Mouse (Mus musculus): Measurements from ENCODE around the gene Reln. TPM values are rescaled to one million over a fixed set of nuclear protein-coding genes. Genes with fewer than 3 reads are reported as not detected.
A peak's percentile ranks its signal among the peaks of the same experiment; 100 is the strongest.

Gene Reln
- polyA plus RNA-seq (2015; fragmentation: Nextera tagmentation; extraction: Ambion mirVana) = 1.9 and 2.6 TPM in 2 replicates

DNA sequence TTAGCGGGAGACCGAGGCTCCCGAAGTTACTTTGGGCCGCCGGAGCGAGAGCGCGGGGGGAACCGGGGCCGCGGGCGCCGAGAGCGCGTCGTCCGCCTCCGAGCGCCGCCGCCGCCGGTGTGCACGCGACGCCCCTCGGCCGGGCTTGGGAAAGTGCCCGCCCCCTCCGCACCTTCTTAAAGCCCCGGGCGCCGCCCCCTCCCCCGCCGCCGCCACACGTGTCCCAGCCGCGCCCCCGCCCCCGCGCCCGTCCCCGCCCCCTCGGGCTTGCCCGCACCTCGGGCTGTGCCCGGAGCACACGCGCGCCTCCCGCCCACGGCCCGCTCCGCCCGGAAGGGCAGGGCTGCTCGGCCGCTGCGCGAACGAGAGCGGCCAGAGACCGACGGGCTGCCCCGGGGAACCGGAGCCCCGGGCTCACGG lies at the start of gene Reln:
Gene Reln (minus strand): TSS at position 147 of the 420 bp plus-strand sequence.
- Histone ChIP-seq H3K4me2 (ENCODE audit: low read depth, low read length) (peak within 1 kb of the TSS; percentile 97), H3K9me3 (replicated peaks; ENCODE audit: control insufficient read depth, low read length) (no peaks in the 10 kb centered on the region), H3K27ac (ENCODE audit: low read length) (no peak within 1 kb of the TSS), H3K9ac (ENCODE audit: low read length) (peak within 1 kb of the TSS; percentile 53), H3K4me1 (ENCODE audit: control insufficient read depth, insufficient read depth, low read length) (peaks cover 8% of the 10 kb centered on the region), H3K36me3 (ENCODE audit: control insufficient read depth, insufficient read depth) (no peaks in the 10 kb centered on the region), H3K27me3 (ENCODE audit: control insufficient read depth, insufficient read depth, low read length) (peaks cover 66% of the 10 kb centered on the region), H3K4me3 (ENCODE audit: low read length) (peak within 1 kb of the TSS; percentile 63)
- WGBS = under 1% methylated on average over 38 of the region's 68 CpGs
- ATAC-seq (replicated peaks; ENCODE audit: extremely low read depth, insufficient read depth, low FRiP score) = peak; percentile 28; the same call in 1 of the 2 replicates

DNA sequence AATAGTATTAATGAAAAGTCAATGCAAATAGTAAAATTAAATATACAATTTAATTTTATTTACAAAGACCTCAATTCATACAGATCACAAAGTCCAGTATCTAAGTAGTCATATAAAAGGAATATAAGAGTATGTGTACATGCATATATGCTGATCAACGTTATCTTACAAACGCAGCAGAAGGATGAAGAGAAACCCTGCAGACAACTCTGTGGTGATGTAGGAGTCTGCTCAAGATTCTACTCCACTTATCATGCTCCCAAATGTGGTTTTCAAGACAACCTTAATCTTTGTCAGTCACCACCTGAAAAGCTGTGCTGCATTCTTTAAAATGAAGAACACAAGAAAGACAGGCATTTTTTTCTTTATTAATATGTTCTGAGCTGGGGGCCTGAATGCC lies 44.0 kb upstream of the Reln start:
- Histone ChIP-seq H3K9ac (ENCODE audit: low read length) (no peak overlapping the region), H3K4me2 (ENCODE audit: low read depth, low read length) (no peak overlapping the region), H3K4me1 (ENCODE audit: control insufficient read depth, insufficient read depth, low read length) (no peaks in the 10 kb centered on the region), H3K27ac (ENCODE audit: low read length) (no peak overlapping the region), H3K9me3 (replicated peaks; ENCODE audit: control insufficient read depth, low read length) (no peaks in the 10 kb centered on the region), H3K36me3 (ENCODE audit: control insufficient read depth, insufficient read depth) (no peaks in the 10 kb centered on the region), H3K27me3 (ENCODE audit: control insufficient read depth, insufficient read depth, low read length) (no peaks in the 10 kb centered on the region), H3K4me3 (ENCODE audit: low read length) (no peak overlapping the region)
- ATAC-seq (replicated peaks; ENCODE audit: extremely low read depth, insufficient read depth, low FRiP score) = no peak
- WGBS = 69% methylated on average over 2 of the region's 2 CpGs

DNA sequence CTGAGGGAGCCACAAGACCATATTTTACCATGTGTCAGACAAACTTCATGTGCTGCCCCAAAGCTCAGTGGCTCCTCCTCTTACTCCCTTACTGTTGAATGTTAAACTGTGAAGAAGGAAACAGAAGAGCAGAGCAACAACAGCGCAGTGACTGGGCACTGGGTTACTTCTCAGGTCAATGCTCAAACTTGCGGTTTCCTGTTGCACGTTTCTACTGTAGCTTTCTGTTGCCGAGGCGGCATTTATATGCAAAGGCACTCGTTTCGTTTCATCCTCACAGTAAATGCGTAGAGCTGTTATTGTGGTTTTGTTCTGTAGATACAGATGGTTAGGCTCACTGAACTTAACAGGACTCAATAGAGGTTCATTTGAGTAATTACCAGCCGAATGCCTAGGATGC lies 16.0 kb upstream of the Reln start:
- Histone ChIP-seq H3K27ac (ENCODE audit: low read length) (no peak overlapping the region), H3K4me1 (ENCODE audit: control insufficient read depth, insufficient read depth, low read length) (no peaks in the 10 kb centered on the region), H3K4me3 (ENCODE audit: low read length) (no peak overlapping the region), H3K36me3 (ENCODE audit: control insufficient read depth, insufficient read depth) (no peaks in the 10 kb centered on the region), H3K4me2 (ENCODE audit: low read depth, low read length) (no peak overlapping the region), H3K9ac (ENCODE audit: low read length) (no peak overlapping the region), H3K27me3 (ENCODE audit: control insufficient read depth, insufficient read depth, low read length) (no peaks in the 10 kb centered on the region), H3K9me3 (replicated peaks; ENCODE audit: control insufficient read depth, low read length) (no peaks in the 10 kb centered on the region)
- WGBS = 74% methylated on average over 9 of the region's 9 CpGs
- no peak for ATAC-seq (replicated peaks; ENCODE audit: extremely low read depth, insufficient read depth, low FRiP score)

DNA sequence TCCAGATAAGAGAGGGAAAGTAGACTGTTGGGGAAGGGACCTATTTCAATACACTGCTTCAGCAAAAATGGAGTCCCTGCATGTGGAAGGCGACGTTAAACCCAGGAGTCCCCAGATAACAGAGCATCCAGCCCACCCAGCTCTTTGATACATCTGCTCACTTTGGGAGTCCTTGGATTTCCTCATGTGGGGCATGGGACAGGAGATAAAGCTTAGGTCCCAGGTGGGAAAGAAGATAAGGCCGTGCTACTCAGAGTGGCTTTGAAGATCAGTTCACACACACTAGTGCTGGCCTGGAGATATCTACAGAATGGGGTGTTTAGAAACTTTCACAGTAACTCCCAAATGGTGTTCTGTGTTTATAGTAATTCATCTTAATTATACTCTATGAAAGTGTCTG lies 3.9 kb upstream of the Reln start:
- no peaks in the 10 kb centered on the region for H3K9me3 ChIP-seq (replicated peaks; ENCODE audit: control insufficient read depth, low read length)
- no peak overlapping the region for H3K4me2 ChIP-seq (ENCODE audit: low read depth, low read length)
- ATAC-seq (replicated peaks; ENCODE audit: extremely low read depth, insufficient read depth, low FRiP score) = no peak
- H3K9ac ChIP-seq (ENCODE audit: low read length) = no peak overlapping the region
- H3K36me3 ChIP-seq (ENCODE audit: control insufficient read depth, insufficient read depth) = no peaks in the 10 kb centered on the region
- peaks cover 44% of the 10 kb centered on the region for H3K27me3 ChIP-seq (ENCODE audit: control insufficient read depth, insufficient read depth, low read length)
- no peak overlapping the region for H3K4me3 ChIP-seq (ENCODE audit: low read length)
- WGBS = 17% methylated on average over 3 of the region's 3 CpGs
- H3K4me1 ChIP-seq (ENCODE audit: control insufficient read depth, insufficient read depth, low read length) = peaks cover 8% of the 10 kb centered on the region
- no peak overlapping the region for H3K27ac ChIP-seq (ENCODE audit: low read length)

DNA sequence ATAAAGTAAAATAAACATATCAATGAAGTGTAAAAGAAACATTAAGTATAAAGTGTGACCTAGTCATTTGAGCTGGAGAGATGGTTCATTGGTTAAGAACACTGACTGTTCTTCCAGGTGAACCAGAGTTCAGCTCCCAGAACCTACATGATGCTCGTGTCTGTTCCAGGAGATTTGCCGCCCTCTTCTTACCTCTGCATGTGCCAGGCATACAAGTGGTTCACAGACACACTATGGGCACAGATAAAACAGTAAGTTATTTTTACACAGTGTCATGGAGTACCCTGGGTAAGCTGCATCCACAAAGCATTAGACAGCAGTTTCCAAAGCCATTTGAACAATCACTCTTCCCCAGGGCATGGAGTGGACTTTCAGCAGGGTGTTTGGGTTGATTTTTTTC lies 3.2 kb upstream of the Reln start:
- no peak overlapping the region for H3K27ac ChIP-seq (ENCODE audit: low read length)
- H3K9ac ChIP-seq (ENCODE audit: low read length) = no peak overlapping the region
- H3K4me2 ChIP-seq (ENCODE audit: low read depth, low read length) = no peak overlapping the region
- WGBS = 55% methylated on average over 2 of the region's 2 CpGs
- no peaks in the 10 kb centered on the region for H3K36me3 ChIP-seq (ENCODE audit: control insufficient read depth, insufficient read depth)
- H3K27me3 ChIP-seq (ENCODE audit: control insufficient read depth, insufficient read depth, low read length) = peaks cover 49% of the 10 kb centered on the region
- no peaks in the 10 kb centered on the region for H3K9me3 ChIP-seq (replicated peaks; ENCODE audit: control insufficient read depth, low read length)
- ATAC-seq (replicated peaks; ENCODE audit: extremely low read depth, insufficient read depth, low FRiP score) = no peak
- peaks cover 8% of the 10 kb centered on the region for H3K4me1 ChIP-seq (ENCODE audit: control insufficient read depth, insufficient read depth, low read length)
- no peak overlapping the region for H3K4me3 ChIP-seq (ENCODE audit: low read length)

DNA sequence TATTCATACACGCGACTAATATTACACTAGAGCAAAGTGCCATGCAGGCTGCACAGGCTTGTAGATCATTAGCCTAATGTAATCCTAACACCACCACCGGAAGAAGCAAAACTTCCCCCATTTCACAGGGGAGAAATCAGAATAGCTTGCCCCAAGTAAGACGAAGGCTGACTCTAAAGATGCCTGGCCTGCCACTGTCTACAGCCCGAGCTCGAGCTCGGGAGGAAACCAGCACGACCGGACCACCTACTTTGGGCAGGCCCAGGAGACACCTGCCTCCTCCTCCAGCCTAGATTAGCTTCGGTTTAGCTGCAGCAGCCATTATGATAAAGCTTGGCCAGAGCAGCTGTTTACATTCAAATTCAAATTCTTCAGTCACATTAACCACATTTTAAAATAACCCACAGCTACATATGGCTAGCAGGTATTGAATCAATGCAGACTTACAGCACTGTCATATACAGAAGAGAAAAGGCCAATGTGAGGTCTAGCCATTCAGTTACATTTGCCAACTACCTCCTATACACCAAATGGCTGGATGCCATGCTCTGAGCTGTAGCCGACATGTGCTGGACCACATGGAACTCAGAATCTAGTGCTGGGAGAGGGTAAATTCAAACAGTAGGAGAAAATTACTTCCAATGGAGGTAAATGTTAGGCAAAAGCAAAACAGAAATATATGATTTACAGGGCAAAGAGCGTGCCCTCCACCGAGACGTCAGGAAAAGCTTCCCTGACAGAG lies 1.6 kb upstream of the Reln start:
- H3K9me3 ChIP-seq (replicated peaks; ENCODE audit: control insufficient read depth, low read length) = no peaks in the 10 kb centered on the region
- H3K4me2 ChIP-seq (ENCODE audit: low read depth, low read length) = no peak overlapping the region
- peaks cover 8% of the 10 kb centered on the region for H3K4me1 ChIP-seq (ENCODE audit: control insufficient read depth, insufficient read depth, low read length)
- H3K27ac ChIP-seq (ENCODE audit: low read length) = no peak overlapping the region
- peaks cover 63% of the 10 kb centered on the region for H3K27me3 ChIP-seq (ENCODE audit: control insufficient read depth, insufficient read depth, low read length)
- H3K36me3 ChIP-seq (ENCODE audit: control insufficient read depth, insufficient read depth) = no peaks in the 10 kb centered on the region
- ATAC-seq (replicated peaks; ENCODE audit: extremely low read depth, insufficient read depth, low FRiP score) = no peak
- WGBS = 34% methylated on average over 14 of the region's 14 CpGs
- H3K9ac ChIP-seq (ENCODE audit: low read length) = no peak overlapping the region
- H3K4me3 ChIP-seq (ENCODE audit: low read length) = no peak overlapping the region

DNA sequence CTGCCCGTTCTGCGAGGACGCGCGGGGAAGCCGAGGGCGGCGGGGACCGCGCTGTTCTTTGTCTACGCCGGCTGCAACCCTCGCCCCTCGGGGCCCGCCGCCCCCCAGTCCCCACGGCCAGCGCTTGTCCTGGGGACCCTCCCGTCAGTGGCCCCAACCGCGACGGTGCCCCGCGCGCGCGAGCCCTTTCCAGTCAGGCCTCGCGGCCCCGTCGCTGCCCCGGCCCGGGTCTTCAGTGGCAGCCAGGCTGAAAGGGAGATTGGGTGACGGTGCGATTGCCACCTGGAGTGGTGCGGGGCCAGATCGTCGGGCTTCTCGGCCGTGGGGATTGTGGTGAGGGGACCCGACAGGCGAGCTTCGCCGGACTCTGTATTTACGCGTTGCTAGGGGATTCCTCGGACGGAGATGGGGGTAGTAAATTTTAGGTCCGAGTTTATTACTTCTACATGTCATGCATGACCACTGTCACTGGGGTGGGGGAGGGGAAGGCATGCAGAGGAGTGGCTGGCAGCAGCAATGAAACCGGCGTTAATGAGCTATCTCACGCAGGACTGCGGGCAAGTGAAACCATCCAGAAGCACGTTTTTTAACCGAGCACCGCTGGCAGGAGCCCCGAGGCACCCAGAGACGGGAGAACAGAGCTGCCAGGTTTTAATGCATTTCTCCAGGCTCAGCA lies 612 bp upstream of the Reln start:
- 0 out of 2 replicates have a peak, but pooled peaks have one; percentile 6 for ATAC-seq (replicated peaks; ENCODE audit: extremely low read depth, insufficient read depth, low FRiP score)

DNA sequence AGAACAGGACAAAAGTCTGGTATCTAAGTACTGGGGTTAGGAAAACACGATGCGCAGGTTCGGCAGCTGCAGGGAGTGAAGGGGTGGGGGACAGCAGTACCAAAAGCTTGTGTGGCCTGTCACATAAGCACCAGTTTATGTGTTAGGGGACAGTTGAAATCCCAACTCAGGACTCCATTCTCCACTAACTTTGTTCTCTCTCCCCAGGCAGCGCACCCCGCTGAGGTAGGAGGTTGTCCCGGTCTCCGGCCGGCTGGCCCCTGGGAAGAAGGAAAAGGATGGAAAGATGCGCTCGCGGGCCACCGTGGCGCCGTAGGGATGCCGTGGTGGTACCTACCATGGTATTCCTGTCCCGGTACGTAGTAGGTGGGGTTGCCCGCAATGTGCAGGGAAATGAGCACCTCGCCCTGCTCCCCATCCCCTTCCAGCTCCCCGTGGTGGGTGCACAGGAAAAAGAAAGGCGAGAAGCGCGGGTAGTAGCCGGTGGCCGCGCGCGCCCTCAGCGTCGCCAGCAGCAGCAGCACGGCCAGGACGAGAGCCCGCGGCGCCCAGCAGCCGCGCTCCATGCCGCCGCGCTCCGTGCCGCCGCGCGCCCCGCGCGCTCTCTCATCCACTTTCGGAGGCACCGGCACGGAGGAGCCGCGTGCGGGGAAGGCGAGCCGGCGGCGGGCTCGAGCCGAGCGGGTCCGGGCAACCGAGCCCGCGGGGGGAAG lies 503 bp downstream of the Reln start:
- peaks cover 8% of the 10 kb centered on the region for H3K4me1 ChIP-seq (ENCODE audit: control insufficient read depth, insufficient read depth, low read length)
- H3K4me3 ChIP-seq (ENCODE audit: low read length) = peak overlapping the region; percentile 63
- H3K36me3 ChIP-seq (ENCODE audit: control insufficient read depth, insufficient read depth) = no peaks in the 10 kb centered on the region
- H3K9ac ChIP-seq (ENCODE audit: low read length) = peak overlapping the region; percentile 43
- ATAC-seq (replicated peaks; ENCODE audit: extremely low read depth, insufficient read depth, low FRiP score) = peak; percentile 60
- WGBS = under 1% methylated on average over 65 of the region's 65 CpGs
- H3K9me3 ChIP-seq (replicated peaks; ENCODE audit: control insufficient read depth, low read length) = no peaks in the 10 kb centered on the region
- H3K4me2 ChIP-seq (ENCODE audit: low read depth, low read length) = peak overlapping the region; percentile 97
- no peak overlapping the region for H3K27ac ChIP-seq (ENCODE audit: low read length)
- peaks cover 66% of the 10 kb centered on the region for H3K27me3 ChIP-seq (ENCODE audit: control insufficient read depth, insufficient read depth, low read length)

More for the DNA sequence above, 612 bp upstream of the Reln start:
- Histone ChIP-seq H3K27ac (ENCODE audit: low read length) (no peak overlapping the region), H3K4me2 (ENCODE audit: low read depth, low read length) (peak overlapping the region; percentile 97), H3K9ac (ENCODE audit: low read length) (peak overlapping the region; percentile 53), H3K4me1 (ENCODE audit: control insufficient read depth, insufficient read depth, low read length) (peaks cover 8% of the 10 kb centered on the region), H3K36me3 (ENCODE audit: control insufficient read depth, insufficient read depth) (no peaks in the 10 kb centered on the region), H3K27me3 (ENCODE audit: control insufficient read depth, insufficient read depth, low read length) (peaks cover 64% of the 10 kb centered on the region), H3K4me3 (ENCODE audit: low read length) (peak overlapping the region; percentile 63), H3K9me3 (replicated peaks; ENCODE audit: control insufficient read depth, low read length) (no peaks in the 10 kb centered on the region)
- WGBS = under 1% methylated on average over 57 of the region's 58 CpGs

DNA sequence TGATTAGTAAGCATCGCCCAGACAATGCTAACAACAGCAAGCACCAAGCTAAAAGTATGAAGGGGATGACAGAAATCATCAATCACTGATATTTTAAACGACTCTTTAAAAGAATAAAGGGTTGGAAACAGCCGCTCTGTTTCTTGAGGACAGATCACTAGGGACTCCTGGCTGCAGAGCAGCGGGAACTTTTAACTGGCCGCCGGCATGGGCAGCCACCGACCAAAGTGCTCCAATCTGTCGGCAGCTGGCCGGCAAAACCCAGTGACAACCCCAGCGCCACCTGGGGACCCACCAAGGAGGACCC lies 1.0 kb downstream of the Reln start:
- ATAC-seq (replicated peaks; ENCODE audit: extremely low read depth, insufficient read depth, low FRiP score) = no peak
- Histone ChIP-seq H3K9ac (ENCODE audit: low read length) (no peak overlapping the region), H3K36me3 (ENCODE audit: control insufficient read depth, insufficient read depth) (no peaks in the 10 kb centered on the region), H3K4me2 (ENCODE audit: low read depth, low read length) (peak overlapping the region; percentile 97), H3K27me3 (ENCODE audit: control insufficient read depth, insufficient read depth, low read length) (peaks cover 66% of the 10 kb centered on the region), H3K4me1 (ENCODE audit: control insufficient read depth, insufficient read depth, low read length) (peaks cover 8% of the 10 kb centered on the region), H3K4me3 (ENCODE audit: low read length) (peak overlapping the region; percentile 63), H3K9me3 (replicated peaks; ENCODE audit: control insufficient read depth, low read length) (no peaks in the 10 kb centered on the region), H3K27ac (ENCODE audit: low read length) (no peak overlapping the region)
- 2% methylated on average over 10 of the region's 10 CpGs for WGBS
